Mouse (Mus musculus) liver, adult 2 months (tissue): ENCODE measurements at regions not wholly inside any gene's neighbourhood (a gene's known extent, or its start where the extent isn't known, plus 50 kb on each side); places are given as distances from the start of the nearest gene placed in this dataset.

Experiments used
- CTCF ChIP-seq: fragments of 200-500 bp; IDR thresholded peaks from 2 replicates; pipeline ENCODE4 v1.5.1; 2011; ENCODE audit warnings: low read depth, low read length, control low read depth
- POLR2A ChIP-seq: fragments of 200-500 bp; IDR thresholded peaks from 2 replicates; pipeline ENCODE4 v1.6.1; 2011; ENCODE audit warnings: low read length, control low read depth; ENCODE audit not compliant: insufficient read depth; ENCODE audit errors: extremely low read depth

DNA sequence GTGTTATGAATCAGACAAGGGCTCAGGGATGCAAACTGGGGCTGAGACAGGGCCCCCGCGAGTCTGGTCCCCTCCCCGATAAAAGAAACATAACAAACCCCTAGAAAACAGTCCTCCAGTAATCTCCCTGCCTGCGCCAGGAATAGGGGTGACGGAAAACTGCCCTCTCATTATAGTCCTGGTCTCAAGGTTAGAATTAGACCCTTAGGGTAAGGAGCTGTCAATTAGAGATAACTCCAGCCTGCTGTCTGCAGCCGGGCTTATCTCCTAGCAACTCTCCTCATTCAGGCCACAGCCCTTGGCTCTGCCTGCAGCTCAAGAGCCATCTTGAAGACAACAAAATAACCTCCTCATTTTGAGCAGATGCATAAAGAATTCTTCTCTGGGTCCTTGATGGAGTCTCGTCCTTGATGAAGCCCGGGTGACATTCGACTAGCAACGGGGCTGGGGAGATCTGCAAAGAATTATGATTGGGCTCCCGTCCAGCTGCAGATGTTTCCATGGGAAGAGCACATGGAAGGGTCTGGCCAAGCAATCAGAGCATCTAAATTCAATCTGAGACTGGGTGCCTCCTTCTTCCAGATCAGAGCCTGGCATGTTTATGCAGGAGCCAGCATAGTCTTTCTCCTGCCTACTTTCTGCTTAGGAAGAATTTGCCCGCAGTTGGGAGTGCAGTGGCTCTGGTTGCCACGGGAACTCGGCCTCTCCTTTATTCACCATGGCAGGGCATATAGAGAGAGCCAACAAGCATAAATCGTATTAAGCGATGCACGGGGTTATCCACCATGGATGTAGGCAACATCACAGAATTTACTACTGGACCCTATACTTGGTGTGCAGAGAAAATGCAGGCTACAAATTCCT is 281.2 kb downstream of the Sox11 start:
- no peak for TF ChIP-seq CTCF
- no peak for TF ChIP-seq POLR2A
